Mouse (Mus musculus) cerebellum, adult (tissue): Measurements from ENCODE around the gene Rac1.
"Not testable (repeated sequence)": the region's sequence is repeated elsewhere in the genome, so short reads cannot be mapped to it uniquely, and the experiment has no call there.

ENCODE experiments used
- ATAC-seq: cut with Nextera tagmentation; 2 replicates; pipeline ENCODE4 v1.9.2; 2017; ENCODE audit warnings: mild to moderate bottlenecking, moderate library complexity, mixed read lengths; ENCODE audit not compliant: insufficient number of reproducible peaks, low FRiP score, low TSS enrichment

The Rac1 gene

DNA sequence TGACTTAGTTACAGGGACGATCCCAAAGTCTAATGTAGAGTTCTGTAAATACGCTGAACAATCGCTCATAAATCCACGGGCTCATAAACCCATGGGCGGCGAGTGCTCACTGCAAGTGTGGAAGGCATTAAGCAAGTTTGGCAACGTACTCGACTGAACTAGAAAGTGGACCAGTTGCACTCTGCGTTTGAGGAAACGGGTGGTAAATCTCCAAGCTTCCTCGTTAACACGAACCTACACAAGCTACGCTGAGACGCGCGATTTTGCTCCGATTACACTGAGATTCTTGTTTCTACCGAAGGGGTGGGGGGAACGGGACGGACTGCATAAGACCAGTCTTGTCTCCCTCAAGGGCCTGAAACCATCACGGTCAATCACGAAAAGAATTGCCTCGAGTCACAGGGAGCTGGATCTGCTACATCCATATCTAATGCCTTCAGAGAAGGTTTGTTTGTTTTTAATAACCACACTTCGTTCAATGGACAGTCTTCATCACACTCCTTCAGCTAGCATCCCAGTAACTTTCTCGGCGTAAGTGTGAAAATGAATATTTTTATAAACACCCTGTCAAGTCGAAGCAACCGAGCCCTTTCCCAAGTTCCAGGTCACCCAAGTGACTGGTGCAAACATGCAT lies 1.0 kb downstream of the Rac1 start:
- no peak for ATAC-seq

DNA sequence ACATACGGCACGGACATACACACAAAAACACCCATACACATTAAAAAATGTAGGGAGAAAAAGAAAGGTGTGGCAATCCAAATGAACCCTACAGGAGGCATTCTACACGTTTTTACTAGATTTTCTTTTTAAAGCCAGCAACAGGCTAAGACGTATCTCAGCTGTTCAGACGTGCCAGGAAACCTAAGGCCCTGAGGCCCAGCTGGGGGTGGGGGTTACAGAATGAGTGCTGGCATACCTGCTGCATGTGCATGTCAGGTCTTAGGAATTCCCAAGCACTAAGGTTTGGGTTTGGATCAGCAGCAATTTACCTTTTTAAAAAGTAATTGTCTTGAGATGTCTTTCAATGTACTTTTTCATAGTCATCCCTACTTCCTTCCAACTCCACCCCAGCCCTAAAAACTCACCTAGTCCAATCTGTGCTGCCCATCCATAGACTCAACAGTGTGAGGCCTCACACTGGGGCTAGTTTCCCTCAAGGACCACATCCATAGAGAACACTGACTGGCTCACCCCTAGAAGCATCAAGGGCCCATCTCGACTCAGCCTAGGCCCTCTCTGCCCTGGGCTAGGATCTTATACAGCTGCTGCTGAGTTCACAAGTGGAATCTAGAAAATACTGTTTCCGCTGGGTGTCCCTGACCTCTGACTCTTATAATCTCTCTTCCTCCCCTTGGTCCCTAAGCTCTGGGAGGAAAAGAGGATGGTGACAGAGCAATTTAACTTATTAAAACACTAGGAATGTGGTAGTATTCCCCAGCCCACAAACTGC lies 2.2 kb downstream of the Rac1 start:
- ATAC-seq = no peak

DNA sequence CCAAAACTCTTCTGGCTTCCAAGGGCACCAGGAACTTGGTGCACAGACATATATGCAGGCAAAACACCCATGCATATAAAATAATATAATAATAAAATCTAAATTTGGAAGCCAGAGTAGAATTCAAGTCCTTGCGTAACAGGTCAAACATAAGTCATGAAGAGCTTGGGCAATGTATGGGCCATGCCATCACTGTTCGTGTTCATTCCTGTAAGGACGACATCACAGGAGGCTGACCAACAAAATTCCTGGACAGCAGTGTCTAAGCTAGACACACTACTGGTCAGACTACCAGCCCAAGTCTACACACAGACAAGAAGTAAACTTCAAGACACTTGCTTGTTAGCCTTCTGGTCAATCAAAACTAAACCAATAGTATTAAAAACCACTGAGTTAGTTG lies 5.0 kb downstream of the Rac1 start:
- no peak for ATAC-seq

DNA sequence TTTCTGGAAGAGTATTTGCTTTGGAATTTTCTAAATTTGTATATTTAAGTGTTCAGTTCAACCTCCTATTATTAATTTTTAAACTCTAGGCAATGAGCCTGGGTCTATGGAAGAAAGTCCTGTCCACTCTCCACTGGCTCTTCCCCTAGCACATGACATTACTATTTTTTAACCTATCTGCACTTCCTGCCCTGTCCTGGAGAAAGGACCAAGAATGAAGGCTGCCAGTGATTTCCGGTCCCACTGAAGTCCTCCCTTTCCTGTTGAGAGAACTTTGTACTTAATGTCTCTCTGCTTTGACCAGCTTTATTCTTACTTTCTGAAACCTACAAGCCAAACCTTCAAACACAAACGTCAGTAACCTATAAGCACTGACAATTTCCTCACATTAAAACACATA lies 7.4 kb downstream of the Rac1 start:
- no peak for ATAC-seq

DNA sequence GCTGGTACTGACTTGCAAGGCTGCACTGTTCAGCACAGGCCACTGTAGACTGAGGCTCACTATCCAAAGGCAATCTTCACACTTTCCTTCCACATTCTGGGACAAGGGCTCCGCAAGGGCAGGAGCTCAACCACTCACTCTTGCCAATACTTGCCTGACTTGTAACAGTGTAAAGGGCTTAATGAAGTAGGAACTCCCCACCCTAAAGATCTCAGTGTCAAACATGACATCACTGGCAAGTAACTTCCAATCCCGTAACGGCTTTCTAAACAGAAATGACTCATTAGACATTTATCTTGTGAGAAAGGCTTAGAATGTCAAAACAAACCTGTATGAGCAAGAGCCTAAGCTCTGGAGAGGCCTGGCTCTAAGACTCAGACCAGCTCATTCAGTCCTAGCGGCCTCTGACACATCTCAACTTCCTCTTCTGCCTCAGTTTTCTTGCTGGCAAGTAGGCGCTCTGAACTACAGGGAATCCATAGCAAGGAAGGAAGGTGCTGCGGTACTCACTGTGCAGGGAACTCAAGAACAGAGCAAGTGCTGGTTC lies 9.7 kb downstream of the Rac1 start:
- ATAC-seq = no peak

DNA sequence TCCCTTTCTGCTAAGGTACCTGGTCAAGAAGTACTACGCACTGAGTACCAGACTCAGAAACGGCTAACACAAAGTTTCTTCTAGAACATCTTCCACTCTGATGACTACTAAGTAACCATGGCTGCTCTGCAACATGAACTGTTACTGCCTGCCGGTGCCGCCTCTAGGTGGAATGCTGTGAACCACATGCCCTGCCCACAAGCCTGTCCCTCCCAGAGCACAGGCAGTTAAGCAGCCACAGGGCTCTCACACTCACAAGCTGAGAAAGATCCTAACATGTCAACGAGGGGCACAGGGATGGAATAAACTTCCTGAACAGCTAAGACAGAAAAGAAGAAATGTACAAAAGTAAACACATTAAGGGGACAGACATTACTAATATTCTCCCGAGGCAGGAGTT lies 10.4 kb downstream of the Rac1 start:
- ATAC-seq = no peak

DNA sequence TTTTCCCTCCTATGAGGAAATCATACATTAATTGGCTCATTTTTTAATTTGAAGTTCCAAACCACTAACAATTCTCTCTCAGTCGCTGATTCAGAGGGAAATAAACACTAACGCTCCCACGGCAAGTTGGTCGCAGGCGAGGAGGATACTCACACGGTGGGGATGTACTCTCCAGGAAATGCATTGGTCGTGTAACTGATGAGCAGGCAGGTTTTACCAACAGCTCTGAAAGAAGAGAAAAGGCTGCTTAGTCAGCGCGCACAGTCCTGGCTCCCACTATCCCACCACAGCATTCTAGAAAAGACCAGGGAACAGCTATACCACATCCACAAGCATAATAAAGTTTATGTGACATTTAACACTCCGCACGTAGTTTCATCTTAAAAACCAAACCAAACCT lies 10.8 kb downstream of the Rac1 start:
- no peak for ATAC-seq

DNA sequence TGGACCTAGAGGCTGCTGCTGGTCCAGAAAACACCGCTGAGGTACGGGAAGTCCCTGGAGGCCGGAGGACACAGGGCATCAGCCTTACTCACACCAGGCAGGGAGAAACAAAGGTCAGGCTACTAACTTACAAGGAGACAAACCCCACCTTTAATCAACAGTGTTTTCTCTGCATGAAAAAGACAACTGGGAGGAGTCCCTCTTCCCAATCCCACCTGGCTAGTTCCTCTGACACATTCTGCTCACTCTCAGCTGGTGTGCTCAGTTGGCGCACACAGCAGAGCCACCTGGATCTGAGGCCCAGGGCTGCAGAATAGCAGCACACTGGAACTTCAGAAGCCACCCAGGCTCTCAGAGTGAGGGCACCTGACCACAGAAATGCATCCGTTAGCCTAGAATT lies 13.0 kb downstream of the Rac1 start:
- ATAC-seq = no peak

DNA sequence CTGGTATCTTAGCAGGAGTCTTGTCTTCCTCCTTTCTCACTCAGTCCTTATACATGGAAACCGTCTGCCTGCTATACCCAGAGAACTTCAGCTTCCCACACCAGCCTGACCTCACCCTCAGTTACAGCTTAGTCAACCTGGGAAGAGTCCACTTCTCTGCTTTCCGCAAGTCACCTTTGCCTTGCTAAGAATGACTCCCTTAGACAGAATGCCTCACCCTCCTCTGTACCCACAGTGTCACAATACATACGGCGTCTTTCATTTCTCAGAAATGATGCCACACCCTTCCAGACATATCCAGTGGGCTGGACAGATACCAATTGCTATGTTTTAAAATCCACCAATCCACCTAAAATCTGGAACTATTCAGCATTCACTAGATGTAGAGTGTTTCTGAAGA lies 15.5 kb downstream of the Rac1 start:
- no peak for ATAC-seq

DNA sequence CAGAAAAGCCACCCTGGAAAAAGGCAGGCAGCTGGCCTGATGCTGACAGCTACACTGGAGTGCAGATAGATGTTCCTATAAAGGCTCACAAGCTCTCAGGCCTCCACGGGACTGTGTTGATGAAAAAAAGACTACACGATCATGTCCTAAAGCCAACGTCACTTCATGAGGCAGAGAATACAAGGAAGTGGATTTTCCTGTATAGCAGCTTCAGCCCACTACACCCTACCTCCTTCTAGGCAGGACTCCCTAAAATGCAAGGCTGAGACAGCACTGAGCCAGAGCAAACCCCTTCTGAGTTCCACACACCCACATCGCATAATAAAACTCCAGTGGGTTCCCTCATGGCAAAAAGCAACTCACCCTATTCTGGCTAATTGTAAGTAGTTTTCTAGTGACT lies 16.3 kb downstream of the Rac1 start:
- no peak for ATAC-seq

DNA sequence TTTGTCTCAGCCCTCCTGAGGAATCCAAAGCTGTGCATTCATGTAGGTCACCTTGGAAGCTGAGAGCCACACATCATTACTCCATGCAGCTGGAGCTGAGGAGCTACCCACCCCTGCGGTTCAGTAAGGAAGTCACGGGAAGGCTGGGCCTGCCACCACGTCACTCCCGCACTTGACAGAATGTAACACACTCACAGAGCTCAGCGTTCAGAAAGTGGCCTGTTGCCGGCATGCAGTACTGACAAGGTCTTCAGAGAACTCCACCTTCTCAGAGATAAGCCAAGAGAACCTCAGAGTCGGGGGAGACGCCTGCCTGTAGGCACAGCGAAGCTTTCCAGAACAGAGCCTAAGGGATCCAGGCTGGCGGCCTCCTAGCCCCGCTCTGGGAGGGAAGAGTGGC lies 18.1 kb downstream of the Rac1 start:
- ATAC-seq = no peak

DNA sequence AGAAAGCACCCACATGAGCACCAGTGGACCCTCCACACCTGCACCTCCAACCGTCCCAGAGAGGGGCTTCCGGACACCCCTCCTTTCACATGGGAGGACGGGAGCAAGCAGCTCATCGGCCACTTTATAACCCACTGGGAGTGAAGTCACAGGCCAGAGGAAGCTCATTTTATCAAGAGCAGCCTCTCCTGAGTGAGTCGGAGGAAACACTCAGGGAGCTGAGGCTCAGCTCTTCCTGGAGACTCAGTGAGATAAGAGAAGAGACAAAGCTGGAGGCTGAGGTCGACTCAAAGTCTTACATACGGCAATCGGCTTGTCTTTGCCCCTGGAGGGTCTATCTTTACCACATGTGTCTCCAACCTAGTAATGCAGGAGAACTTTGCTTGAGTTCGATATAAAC lies 18.5 kb downstream of the Rac1 start:
- no peak for ATAC-seq

DNA sequence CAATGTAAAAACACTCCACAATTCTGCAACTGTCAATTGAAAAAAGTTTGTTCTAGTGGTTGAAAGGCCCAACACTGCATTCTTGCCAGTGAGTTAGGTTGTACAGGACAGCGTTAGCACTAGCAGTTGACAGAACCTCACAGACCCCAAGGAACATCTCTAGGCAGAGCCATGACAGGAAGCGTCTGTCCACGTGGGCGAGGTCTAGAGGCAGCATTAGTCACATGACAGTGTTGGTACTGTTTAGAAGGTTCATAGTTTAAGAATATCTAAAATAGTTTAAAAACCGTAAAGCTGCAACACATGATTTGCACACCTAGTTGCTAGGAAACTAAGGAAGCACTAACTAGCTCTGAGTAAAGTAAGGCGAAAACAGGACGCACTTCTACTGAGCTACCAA lies 22.3 kb downstream of the Rac1 start:
- no peak for ATAC-seq

DNA sequence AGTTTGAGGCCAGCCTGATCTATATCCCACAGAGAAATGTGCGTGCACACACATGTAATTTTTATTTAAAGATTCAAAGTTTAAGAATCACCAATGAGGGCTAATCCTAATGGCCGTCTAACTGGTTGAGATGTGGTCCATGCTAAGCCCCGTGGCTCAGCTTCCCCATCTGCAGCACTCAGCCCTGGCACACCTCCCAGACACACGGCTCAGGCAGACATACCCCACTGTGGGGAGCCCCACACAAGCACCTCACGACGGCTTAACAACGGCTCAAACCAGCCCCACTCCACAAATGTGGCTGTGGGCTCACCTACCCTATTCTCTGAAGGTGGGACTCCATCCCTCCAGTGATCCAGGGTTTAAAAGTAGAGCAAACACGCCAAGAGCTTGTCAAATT lies 22.8 kb downstream of the Rac1 start:
- no peak for ATAC-seq

DNA sequence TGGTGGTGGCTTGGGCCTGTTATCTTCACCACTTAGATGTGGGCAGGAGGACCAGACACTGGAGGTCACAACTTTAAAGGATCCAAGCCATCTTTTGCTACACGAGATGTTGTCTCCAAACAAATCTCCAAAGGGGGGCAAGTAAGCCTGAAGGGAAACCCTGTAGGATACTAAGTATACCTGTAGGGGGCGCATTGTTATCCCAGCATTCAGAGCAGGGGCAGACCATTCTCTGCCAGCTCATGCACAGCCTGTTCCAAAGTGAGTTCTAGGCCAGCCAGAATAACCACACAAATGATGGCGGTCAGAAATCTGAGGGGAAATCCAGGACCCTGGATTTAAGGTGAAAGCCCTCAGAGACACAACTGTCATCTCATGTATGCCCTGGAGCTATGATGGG lies 23.4 kb downstream of the Rac1 start:
- no peak for ATAC-seq

DNA sequence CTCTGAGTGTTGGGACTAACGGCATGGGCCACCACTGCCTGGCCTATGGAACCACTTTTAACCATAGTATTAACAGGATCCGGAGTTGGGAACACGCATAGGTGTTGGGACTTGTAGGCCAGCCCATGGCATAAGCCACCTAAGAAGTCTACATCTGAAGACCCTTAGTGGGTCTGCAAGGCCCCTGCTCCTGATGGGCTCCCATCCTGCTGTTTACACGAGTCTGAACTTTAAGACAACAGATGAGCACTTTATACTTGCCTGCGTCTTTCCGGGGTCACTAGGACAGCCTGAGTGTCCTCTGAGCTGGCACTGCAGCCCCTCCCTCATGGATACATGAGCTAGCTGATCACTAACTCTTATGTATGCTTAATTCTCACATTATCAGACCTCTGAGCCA lies 24.1 kb downstream of the Rac1 start:
- no peak for ATAC-seq

DNA sequence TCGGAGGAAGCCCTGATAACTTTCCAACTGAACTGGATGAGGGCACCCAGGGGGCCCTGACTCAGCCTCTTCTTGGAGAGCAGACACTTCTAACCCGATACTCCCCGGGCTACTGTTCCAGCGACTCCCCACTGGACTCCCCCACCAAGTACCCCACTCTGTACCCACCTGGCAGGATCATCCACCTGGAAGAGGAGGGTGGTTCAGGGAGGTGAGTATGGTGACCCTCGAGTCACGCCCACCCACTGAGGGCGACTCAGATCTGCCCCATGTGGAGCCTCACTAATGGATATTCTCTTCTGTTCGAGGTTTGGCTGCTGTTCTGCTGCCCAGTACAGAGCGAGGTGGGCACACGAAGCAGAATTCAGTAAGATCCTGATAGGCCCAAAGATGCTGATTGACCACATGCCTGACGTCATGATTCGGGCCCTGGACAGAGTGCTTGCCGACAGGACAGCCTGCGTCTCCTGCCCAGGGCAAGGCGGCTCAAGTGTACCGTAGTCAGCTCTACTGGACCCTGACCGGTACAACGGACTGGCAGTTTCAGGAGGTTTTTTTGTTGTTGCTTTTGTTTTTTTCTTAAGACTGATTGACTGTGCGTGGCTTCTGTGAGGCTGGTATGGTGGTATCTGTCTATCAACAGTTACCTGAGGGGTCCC lies 24.8 kb downstream of the Rac1 start:
- ATAC-seq = no peak

DNA sequence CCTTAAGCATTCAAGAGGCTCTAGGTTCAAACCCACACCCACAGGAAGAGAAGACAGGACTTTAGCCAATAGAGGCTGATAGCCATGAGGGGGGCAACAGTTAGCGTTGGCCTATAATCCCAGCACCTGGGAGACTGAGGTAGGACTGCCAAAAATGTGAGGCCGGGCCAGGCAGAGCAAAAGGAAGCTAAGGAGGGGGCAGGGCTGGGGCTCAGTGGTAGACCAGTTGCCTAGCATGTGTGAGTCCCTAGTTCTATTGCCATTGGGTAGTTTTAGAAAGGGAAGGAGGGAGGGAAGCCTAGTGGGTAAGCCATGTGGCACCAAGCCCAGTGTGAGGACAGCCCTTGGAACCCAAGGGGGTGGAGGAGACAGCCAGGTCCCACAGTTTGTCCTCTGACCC lies 26.2 kb downstream of the Rac1 start:
- ATAC-seq = no peak

DNA sequence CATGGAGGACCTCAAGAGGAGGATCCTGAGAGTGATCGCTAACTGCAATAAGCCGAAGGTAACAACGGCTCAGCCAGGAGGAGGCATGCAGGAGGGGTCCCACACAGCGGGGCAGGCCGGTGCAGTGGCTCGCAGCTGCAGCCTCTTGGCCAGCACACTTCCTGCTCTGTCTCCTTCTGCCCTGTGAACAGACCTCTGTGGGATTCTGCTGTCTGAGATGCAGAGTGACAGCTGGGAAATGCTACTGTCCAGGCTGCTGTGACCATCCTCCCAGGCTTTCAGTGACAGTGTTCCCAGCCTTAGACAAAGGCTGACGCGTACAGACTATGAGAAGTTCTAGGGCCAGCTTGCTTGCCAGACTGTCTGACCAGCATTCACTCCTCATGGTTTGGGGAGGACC lies 26.7 kb downstream of the Rac1 start:
- no peak for ATAC-seq

DNA sequence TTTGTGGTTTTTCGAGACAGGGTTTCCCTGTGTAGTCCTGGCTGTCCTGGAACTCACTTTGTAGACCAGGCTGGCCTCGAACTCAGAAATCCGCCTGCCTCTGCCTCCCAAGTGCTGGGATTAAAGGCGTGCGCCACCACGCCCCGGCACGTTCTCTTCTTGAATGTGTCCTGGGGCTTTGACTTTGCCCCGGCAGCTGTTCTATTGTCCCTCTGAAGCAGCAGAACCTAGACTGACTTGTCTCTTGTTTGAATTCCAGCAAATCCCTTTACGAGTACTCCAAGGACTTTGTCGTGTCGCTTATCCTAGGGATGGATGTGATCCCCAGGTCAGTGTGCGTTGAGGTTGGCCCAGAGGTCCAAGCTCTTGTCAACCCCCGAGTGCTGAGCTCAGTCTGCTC lies 27.1 kb downstream of the Rac1 start:
- ATAC-seq = not testable (repeated sequence)

DNA sequence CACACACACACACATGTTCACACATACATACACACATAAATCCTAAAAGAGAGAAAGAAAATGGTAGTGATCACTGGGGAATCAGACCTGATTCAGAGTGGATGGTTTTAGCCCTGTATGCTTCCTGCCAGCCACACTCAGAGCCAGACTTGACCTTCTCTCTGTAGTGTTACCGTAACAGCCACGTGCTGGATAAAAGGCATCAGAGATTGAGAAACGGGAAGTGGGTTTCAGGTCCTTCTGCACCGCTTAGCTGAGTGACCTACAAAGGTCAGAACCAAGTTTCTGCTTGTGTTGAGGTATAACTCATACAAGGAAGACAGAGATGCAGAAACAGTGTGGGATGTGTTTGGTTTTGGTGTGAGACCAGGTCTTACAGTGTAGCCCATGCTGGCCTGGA lies 28.1 kb downstream of the Rac1 start:
- ATAC-seq = no peak

DNA sequence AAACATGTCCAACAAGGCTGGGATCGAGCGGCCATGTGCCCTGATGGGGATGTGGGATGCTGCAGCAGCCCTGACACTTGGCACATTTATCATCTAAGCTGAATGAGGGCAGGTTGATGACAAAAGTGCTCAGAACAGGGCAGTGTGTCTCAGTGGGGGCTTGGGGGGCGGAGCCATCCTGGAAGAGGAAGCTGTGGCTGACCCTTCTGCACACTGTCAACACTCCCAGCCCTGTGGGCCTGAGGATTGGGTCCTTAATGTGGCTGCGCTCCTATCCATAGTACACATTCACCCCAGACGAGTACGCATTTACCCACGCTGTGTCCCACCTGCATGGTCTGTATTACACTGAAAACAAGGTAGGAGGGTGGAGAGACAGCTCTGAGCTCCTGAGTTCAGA lies 28.6 kb downstream of the Rac1 start:
- no peak for ATAC-seq
